Mouse (Mus musculus) liver, adult 2 months (tissue): ENCODE measurements around the gene Macrod1. TPM values are rescaled to one million over a fixed set of nuclear protein-coding genes. Genes with fewer than 3 reads are reported as not detected.

ENCODE experiments used
- DNase-seq: peaks from one replicate; pipeline ENCODE4 v3.0.0-alpha.2; 2011; ENCODE audit warnings: low read depth, low spot score; ENCODE audit errors: extremely low read depth
- H3K27ac ChIP-seq: fragments of 200-500 bp; replicated peaks from 2 replicates; pipeline ENCODE4 v1.5.1; 2012; ENCODE audit warnings: low read depth, mild to moderate bottlenecking, control low read depth, inconsistent platforms, low read length; ENCODE audit not compliant: insufficient read depth
- H3K27me3 ChIP-seq: fragments of 200-500 bp; 2 replicates; pipeline ENCODE4 v1.6.1; 2012; ENCODE audit warnings: mild to moderate bottlenecking, moderate library complexity, low read length, inconsistent platforms; ENCODE audit not compliant: control insufficient read depth, insufficient read depth
- H3K36me3 ChIP-seq: fragments of 200-500 bp; 2 replicates; pipeline ENCODE4 v1.6.1; 2012; ENCODE audit warnings: low read length, inconsistent platforms; ENCODE audit not compliant: control insufficient read depth, insufficient read depth
- H3K4me1 ChIP-seq: fragments of 200-500 bp; 2 replicates; pipeline ENCODE4 v1.6.1; 2011; ENCODE audit warnings: low read length; ENCODE audit not compliant: control insufficient read depth, insufficient read depth
- H3K4me3 ChIP-seq: fragments of 200-500 bp; 2 replicates; pipeline ENCODE4 v1.5.1; 2011; ENCODE audit warnings: low read depth, mild to moderate bottlenecking, control low read depth, low read length, moderate library complexity; ENCODE audit not compliant: insufficient read depth
- H3K79me2 ChIP-seq: fragments of 200-500 bp; 2 replicates; pipeline ENCODE4 v1.6.1; 2012; ENCODE audit warnings: inconsistent platforms, mild to moderate bottlenecking, low read length, moderate library complexity; ENCODE audit not compliant: control insufficient read depth, insufficient read depth
- H3K9ac ChIP-seq: fragments of 200-500 bp; 2 replicates; pipeline ENCODE4 v1.6.1; 2012; ENCODE audit warnings: low read depth, mild to moderate bottlenecking, control low read depth, inconsistent platforms, low read length
- CTCF ChIP-seq: fragments of 200-500 bp; IDR thresholded peaks from 2 replicates; pipeline ENCODE4 v1.5.1; 2011; ENCODE audit warnings: low read depth, low read length, control low read depth
- POLR2A ChIP-seq: fragments of 200-500 bp; IDR thresholded peaks from 2 replicates; pipeline ENCODE4 v1.6.1; 2011; ENCODE audit warnings: low read length, control low read depth; ENCODE audit not compliant: insufficient read depth; ENCODE audit errors: extremely low read depth
- WGBS: fragments of 180-500 bp; shearing (Covaris S2); methylation state at CpG from one replicate; pipeline ENCODE4 v1.1.7; 2018; 5-methylcytosine and 5-hydroxymethylcytosine counted together
- polyA plus RNA-seq: library from polyadenylated mRNA; depleted of rRNA; stranded (reverse); fragments of >200 nt; gene quantifications from 2 replicates; pipeline ENCODE4 v1.2.3, GENCODE M21; 2012
- total RNA-seq: library from RNA; depleted of rRNA; stranded (reverse); fragments of >200 nt; gene quantifications from 2 replicates; pipeline ENCODE4 v1.2.3, GENCODE M21; 2014

Macrod1 gene
- total and polyA plus RNA-seq, 2 experiments: 12.2 to 115 TPM

GRCm38 (mm10) chr19:7151927-7152653, 95.5 kb downstream of the Macrod1 start:
- TF ChIP-seq CTCF (no peak), POLR2A (no peak)
- Histone ChIP-seq H3K27ac (no peak overlapping the region), H3K4me3 (no peak overlapping the region), H3K4me1 (0 out of 2 replicates have a peak, but pooled peaks cover 9% of the 10 kb centered on the region), H3K9ac (no peak overlapping the region), H3K79me2 (0 out of 2 replicates have a peak, but pooled peaks cover 2% of the 10 kb centered on the region), H3K36me3 (no peaks in the 10 kb centered on the region), H3K27me3 (no peaks in the 10 kb centered on the region)
- DNase-seq: no peak
- 95% methylated on average over 6 of the region's 6 CpGs for WGBS

- Histone ChIP-seq H3K27me3 (no peaks in the 10 kb centered on the region), H3K27ac (no peak overlapping the region), H3K4me1 (0 out of 2 replicates have a peak, but pooled peaks cover 9% of the 10 kb centered on the region), H3K4me3 (no peak overlapping the region), H3K9ac (no peak overlapping the region), H3K36me3 (no peaks in the 10 kb centered on the region), H3K79me2 (0 out of 2 replicates have a peak, but pooled peaks cover 5% of the 10 kb centered on the region)
- TF ChIP-seq POLR2A (no peak), CTCF (no peak)
- DNase-seq: no peak
- 82% methylated on average over 7 of the region's 7 CpGs for WGBS
Measured at GRCm38 (mm10) chr19:7153232-7153631, 96.6 kb downstream of the Macrod1 start.

- no peak overlapping the region for H3K9ac ChIP-seq
- H3K4me3 ChIP-seq: no peak overlapping the region
- no peak for TF ChIP-seq POLR2A
- TF ChIP-seq CTCF: no peak
- DNase-seq: peak; percentile 88
- H3K27me3 ChIP-seq: no peaks in the 10 kb centered on the region
- H3K4me1 ChIP-seq: peaks cover 13% of the 10 kb centered on the region
- 44% methylated on average over 6 of the region's 6 CpGs for WGBS
- no peaks in the 10 kb centered on the region for H3K36me3 ChIP-seq
- H3K27ac ChIP-seq: no peak overlapping the region
- H3K79me2 ChIP-seq: 0 out of 2 replicates have a peak, but pooled peaks cover 5% of the 10 kb centered on the region
Measured at GRCm38 (mm10) chr19:7155196-7155595, 98.6 kb downstream of the Macrod1 start.

- H3K9ac ChIP-seq: no peak overlapping the region
- H3K36me3 ChIP-seq: no peaks in the 10 kb centered on the region
- peaks cover 13% of the 10 kb centered on the region for H3K4me1 ChIP-seq
- TF ChIP-seq CTCF (no peak), POLR2A (no peak)
- 88% methylated on average over 14 of the region's 14 CpGs for WGBS
- DNase-seq: no peak
- H3K4me3 ChIP-seq: no peak overlapping the region
- no peak overlapping the region for H3K27ac ChIP-seq
- H3K79me2 ChIP-seq: 0 out of 2 replicates have a peak, but pooled peaks cover 5% of the 10 kb centered on the region
- no peaks in the 10 kb centered on the region for H3K27me3 ChIP-seq
Measured at GRCm38 (mm10) chr19:7157734-7158133, 101.1 kb downstream of the Macrod1 start.

- H3K27me3 ChIP-seq: 0 out of 2 replicates have a peak, but pooled peaks cover 4% of the 10 kb centered on the region
- WGBS: 11% methylated on average over 14 of the region's 14 CpGs
- H3K27ac ChIP-seq: no peak overlapping the region
- peak; percentile 74 for DNase-seq
- H3K4me1 ChIP-seq: peaks cover 4% of the 10 kb centered on the region
- peak; percentile 93 for TF ChIP-seq CTCF
- no peak for TF ChIP-seq POLR2A
- H3K4me3 ChIP-seq: no peak overlapping the region
- 0 out of 2 replicates have a peak, but pooled peaks cover 8% of the 10 kb centered on the region for H3K79me2 ChIP-seq
- H3K36me3 ChIP-seq: no peaks in the 10 kb centered on the region
- H3K9ac ChIP-seq: no peak overlapping the region
Measured at GRCm38 (mm10) chr19:7160151-7160906, 103.7 kb downstream of the Macrod1 start.
